Mouse (Mus musculus) neural tube, embryonic 11.5 days (tissue): ENCODE results near the gene Syn3. TPM values are rescaled to one million over a fixed set of nuclear protein-coding genes. Genes with fewer than 3 reads are reported as not detected.

Experiments used
- ATAC-seq: fragments of 200-750 bp; cut with Nextera tagmentation; 2 replicates; pipeline ENCODE4 v1.8.0; 2017; ENCODE audit warnings: moderate number of reproducible peaks, mild to moderate bottlenecking, moderate TSS enrichment, moderate library complexity; ENCODE audit not compliant: insufficient read depth, low FRiP score, low TSS enrichment
- DNase-seq: peaks from one replicate; pipeline ENCODE4 v3.0.0-alpha.2; 2015; ENCODE audit warnings: low spot score
- H3K27ac ChIP-seq: fragments of 300-500 bp; sonication (generic); 2 replicates; pipeline ENCODE4 v1.5.1; 2014; ENCODE audit warnings: low read depth, mild to moderate bottlenecking, low read length
- H3K27me3 ChIP-seq: fragments of 300-500 bp; sonication (generic); 2 replicates; pipeline ENCODE4 v1.6.1; 2014; ENCODE audit warnings: mild to moderate bottlenecking, low read length, mixed read lengths; ENCODE audit not compliant: control insufficient read depth, insufficient read depth
- H3K36me3 ChIP-seq: fragments of 300-500 bp; sonication (generic); 2 replicates; pipeline ENCODE4 v1.6.1; 2014; ENCODE audit warnings: mild to moderate bottlenecking, low read length, moderate library complexity, mixed read lengths; ENCODE audit not compliant: control insufficient read depth, insufficient read depth
- H3K4me1 ChIP-seq: fragments of 300-500 bp; sonication (generic); 2 replicates; pipeline ENCODE4 v1.6.1; 2014; ENCODE audit warnings: low read length, mixed read lengths; ENCODE audit not compliant: control insufficient read depth, insufficient read depth
- H3K4me2 ChIP-seq: fragments of 300-500 bp; sonication (generic); 2 replicates; pipeline ENCODE4 v1.6.1; 2014; ENCODE audit warnings: low read depth, mild to moderate bottlenecking, moderate library complexity
- H3K4me3 ChIP-seq: fragments of 300-500 bp; sonication (generic); 2 replicates; pipeline ENCODE4 v1.5.1; 2014; ENCODE audit warnings: low read depth, low read length
- H3K9ac ChIP-seq: fragments of 300-500 bp; sonication (generic); 2 replicates; pipeline ENCODE4 v1.6.1; 2014; ENCODE audit warnings: mild to moderate bottlenecking, low read length
- H3K9me3 ChIP-seq: fragments of 300-500 bp; sonication (generic); 2 replicates; pipeline ENCODE4 v1.6.1; 2016; ENCODE audit warnings: low read length; ENCODE audit not compliant: control insufficient read depth
- WGBS: fragments of 180-500 bp; shearing (Covaris S2); extraction: QIAGEN DNeasy Blood & Tissue Kit; methylation state at CpG from one replicate; pipeline ENCODE4 v1.1.7; 2014; 5-methylcytosine and 5-hydroxymethylcytosine counted together
- polyA plus RNA-seq: library from polyadenylated mRNA; unstranded; fragments of >200 nt; fragmentation: Nextera tagmentation; extraction: Ambion mirVana; gene quantifications from 2 replicates; pipeline ENCODE4 v1.2.1, GENCODE M21; 2014

Syn3 gene
- polyA plus RNA-seq, 1 experiment from 2014 or later = 4.4 TPM

DNA sequence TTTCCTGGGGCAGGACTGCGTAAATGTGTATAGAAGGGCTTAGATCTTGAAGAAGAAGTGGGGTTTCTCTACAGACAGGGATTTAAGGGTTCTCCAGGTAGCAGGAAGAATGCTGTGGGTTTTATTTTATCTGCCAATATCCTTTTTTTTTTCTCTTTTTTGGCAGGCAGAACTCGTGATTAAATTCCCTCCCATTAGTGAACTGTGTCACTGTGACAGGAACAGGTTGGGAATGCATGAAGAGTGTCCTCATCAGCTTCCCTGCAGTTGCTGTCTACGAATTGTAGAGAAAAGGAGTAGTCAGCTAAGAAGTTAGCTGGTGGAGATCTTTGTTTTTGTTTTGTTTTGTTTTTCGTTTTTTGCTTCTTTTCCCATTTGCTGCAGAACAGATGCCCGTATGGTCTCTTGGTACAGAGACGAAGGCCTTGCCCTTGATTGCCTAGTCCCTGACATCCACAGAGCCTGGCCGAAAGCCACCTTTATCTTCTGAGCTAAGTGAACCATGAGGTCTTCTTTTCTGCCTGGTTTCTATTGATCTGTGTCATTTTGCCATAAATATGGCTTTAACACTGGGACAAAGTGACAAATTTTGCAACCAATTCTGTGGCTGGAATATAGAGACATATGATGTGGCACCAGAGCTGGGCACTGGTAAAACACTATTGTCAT is 140.3 kb downstream of the Syn3 start:
- WGBS = 82% methylated on average over 7 of the region's 7 CpGs
- no peaks in the 10 kb centered on the region for H3K4me1 ChIP-seq
- no peak overlapping the region for H3K27ac ChIP-seq
- ATAC-seq (no peak), DNase-seq (no peak)
- no peaks in the 10 kb centered on the region for H3K27me3 ChIP-seq
- no peak overlapping the region for H3K4me3 ChIP-seq
- H3K4me2 ChIP-seq = no peak overlapping the region
- H3K9ac ChIP-seq = no peak overlapping the region
- no peaks in the 10 kb centered on the region for H3K36me3 ChIP-seq
- H3K9me3 ChIP-seq = no peaks in the 10 kb centered on the region

GRCm38 (mm10) chr10:86356819-86357563 is 141.7 kb downstream of the Syn3 start:
- Histone ChIP-seq H3K27me3 (no peaks in the 10 kb centered on the region), H3K27ac (no peak overlapping the region), H3K4me3 (no peak overlapping the region), H3K4me1 (no peaks in the 10 kb centered on the region), H3K9ac (no peak overlapping the region), H3K9me3 (no peaks in the 10 kb centered on the region), H3K36me3 (no peaks in the 10 kb centered on the region), H3K4me2 (no peak overlapping the region)
- ATAC-seq = no peak
- no peak for DNase-seq
- 65% methylated on average over 5 of the region's 5 CpGs for WGBS

DNA sequence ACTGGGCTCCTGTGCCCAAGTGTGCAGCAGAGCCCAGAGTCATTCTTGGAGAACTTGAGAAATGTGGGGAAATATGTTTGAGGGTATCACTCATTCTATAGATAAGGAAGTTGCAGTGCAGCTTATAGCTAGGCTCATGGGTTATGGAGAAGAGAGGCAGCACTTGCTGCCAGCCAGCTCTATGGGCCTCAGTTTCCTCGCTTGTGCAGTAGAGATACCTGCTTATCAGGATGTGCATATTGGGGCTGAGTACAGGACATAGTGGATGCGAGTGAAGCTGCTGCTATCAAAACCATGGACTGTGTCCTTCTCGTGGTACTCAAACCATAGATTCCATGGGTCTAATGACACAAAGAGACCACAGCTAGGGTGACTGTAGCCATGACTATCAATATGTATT is 146.2 kb downstream of the Syn3 start:
- H3K9me3 ChIP-seq = no peaks in the 10 kb centered on the region
- DNase-seq (no peak), ATAC-seq (no peak)
- no peaks in the 10 kb centered on the region for H3K27me3 ChIP-seq
- WGBS = 92% methylated on average over 3 of the region's 3 CpGs
- H3K4me2 ChIP-seq = no peak overlapping the region
- H3K9ac ChIP-seq = no peak overlapping the region
- H3K4me1 ChIP-seq = no peaks in the 10 kb centered on the region
- no peak overlapping the region for H3K27ac ChIP-seq
- no peaks in the 10 kb centered on the region for H3K36me3 ChIP-seq
- H3K4me3 ChIP-seq = no peak overlapping the region

DNA sequence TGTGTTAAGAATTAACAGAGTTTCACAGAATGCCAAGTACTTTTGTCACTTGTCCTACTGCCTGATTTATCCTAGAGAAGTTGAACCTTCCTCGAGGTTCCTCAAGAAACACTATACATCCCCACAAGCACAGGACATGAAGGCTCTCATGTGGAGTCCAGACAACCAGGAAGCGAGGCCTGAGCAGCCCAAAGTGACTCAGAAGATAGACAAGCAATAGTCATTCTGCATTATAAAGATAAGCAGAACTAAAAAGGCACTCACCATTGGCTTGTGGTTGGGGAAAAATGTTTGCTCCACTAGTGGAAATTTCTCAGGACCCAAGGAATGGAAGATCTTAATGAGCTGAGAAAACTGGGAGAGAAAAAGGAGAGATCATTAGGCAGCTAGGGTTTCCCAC is 147.4 kb downstream of the Syn3 start:
- Histone ChIP-seq H3K27me3 (no peaks in the 10 kb centered on the region), H3K4me3 (no peak overlapping the region), H3K4me2 (no peak overlapping the region), H3K27ac (no peak overlapping the region), H3K9me3 (no peaks in the 10 kb centered on the region), H3K36me3 (no peaks in the 10 kb centered on the region), H3K9ac (no peak overlapping the region), H3K4me1 (no peaks in the 10 kb centered on the region)
- DNase-seq = no peak
- ATAC-seq = no peak
- WGBS = 79% methylated on average over 2 of the region's 2 CpGs

DNA sequence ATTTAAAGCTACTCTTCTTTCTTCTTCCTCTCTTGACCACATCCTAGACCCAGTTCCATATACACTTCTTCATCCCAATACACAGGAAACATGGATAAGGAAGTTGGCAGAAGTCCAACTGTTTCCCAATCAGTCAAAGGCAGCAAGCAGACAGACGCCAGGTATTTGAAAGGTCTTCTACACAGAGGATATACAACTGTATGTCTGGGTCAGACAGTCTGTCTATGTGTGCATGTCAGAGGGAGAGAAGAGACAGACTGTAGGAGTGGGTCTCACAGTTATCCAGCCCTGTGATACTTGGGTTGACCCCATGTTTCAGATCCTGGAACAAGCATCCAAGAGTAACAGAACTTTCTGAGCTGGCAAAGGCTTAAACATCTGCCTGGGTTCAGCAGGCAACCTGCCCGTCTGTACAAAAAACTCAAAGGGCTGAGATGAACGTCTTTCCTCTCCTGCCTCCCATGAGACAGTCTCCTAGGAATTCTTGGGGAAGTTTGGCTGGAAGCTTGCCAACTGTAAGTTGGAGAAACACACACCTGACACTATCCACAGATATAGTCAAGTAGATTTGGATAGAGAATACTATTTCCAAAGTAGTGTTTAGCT is 152.4 kb downstream of the Syn3 start:
- no peak overlapping the region for H3K4me2 ChIP-seq
- no peak for DNase-seq
- H3K36me3 ChIP-seq = no peaks in the 10 kb centered on the region

DNA sequence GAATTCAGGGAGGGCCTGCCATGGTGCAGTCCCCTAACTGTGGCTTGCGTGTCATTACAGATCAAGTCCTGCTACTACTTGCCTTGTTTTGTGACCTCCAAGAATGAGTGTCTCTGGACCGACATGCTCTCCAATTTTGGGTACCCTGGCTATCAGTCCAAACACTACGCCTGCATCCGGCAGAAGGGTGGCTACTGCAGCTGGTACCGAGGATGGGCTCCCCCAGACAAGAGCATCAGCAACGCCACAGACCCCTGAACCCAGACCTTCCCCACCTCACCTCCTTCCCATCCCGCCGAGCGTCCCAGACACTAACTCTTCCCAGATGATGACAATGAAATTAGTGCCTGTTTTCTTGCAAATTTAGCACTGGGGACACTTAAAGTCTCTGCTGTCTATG is 153.1 kb downstream of the Syn3 start:
- ATAC-seq = no peak
- 93% methylated on average over 9 of the region's 9 CpGs for WGBS
- no peaks in the 10 kb centered on the region for H3K27me3 ChIP-seq

More for the DNA sequence above, 152.4 kb downstream of the Syn3 start:
- no peak overlapping the region for H3K9ac ChIP-seq
- 82% methylated on average over 3 of the region's 3 CpGs for WGBS
- no peaks in the 10 kb centered on the region for H3K4me1 ChIP-seq
- no peaks in the 10 kb centered on the region for H3K9me3 ChIP-seq
- no peak for ATAC-seq
- no peaks in the 10 kb centered on the region for H3K27me3 ChIP-seq
- no peak overlapping the region for H3K4me3 ChIP-seq
- no peak overlapping the region for H3K27ac ChIP-seq

GRCm38 (mm10) chr10:86344654-86345053 is 154.0 kb downstream of the Syn3 start:
- Histone ChIP-seq H3K9me3 (no peaks in the 10 kb centered on the region), H3K27ac (no peak overlapping the region), H3K4me1 (no peaks in the 10 kb centered on the region), H3K27me3 (no peaks in the 10 kb centered on the region), H3K4me2 (no peak overlapping the region), H3K9ac (no peak overlapping the region), H3K36me3 (no peaks in the 10 kb centered on the region), H3K4me3 (no peak overlapping the region)
- ATAC-seq = no peak
- no peak for DNase-seq
- 90% methylated on average over 6 of the region's 6 CpGs for WGBS

More for the DNA sequence above, 153.1 kb downstream of the Syn3 start:
- H3K4me1 ChIP-seq = no peaks in the 10 kb centered on the region
- H3K9ac ChIP-seq = no peak overlapping the region
- no peak for DNase-seq
- H3K36me3 ChIP-seq = no peaks in the 10 kb centered on the region
- no peak overlapping the region for H3K4me3 ChIP-seq
- no peaks in the 10 kb centered on the region for H3K9me3 ChIP-seq
- no peak overlapping the region for H3K4me2 ChIP-seq
- no peak overlapping the region for H3K27ac ChIP-seq

DNA sequence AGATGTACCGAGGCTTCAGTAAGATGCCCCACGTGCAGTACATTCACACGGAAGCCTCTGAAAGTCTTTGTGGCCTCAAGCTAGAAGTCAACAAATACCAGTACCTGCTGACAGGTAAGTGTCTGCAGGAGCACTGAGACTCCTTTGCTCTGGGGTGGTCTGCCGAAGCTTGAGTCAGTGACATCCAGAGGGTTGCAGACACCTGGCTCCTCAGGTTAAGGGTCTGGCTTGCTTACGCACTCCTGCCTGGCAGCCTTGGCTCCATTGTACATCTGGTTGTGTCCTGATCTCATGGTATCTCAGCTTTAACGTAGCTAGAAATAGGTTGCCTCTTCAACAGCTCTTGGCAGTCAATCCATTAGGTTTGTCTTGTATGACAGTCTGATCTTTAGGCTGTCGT is 154.8 kb downstream of the Syn3 start:
- WGBS = 85% methylated on average over 7 of the region's 7 CpGs
- H3K27me3 ChIP-seq = no peaks in the 10 kb centered on the region
- no peak overlapping the region for H3K9ac ChIP-seq
- DNase-seq (no peak), ATAC-seq (no peak)
- H3K4me3 ChIP-seq = no peak overlapping the region
- no peaks in the 10 kb centered on the region for H3K36me3 ChIP-seq
- H3K9me3 ChIP-seq = no peaks in the 10 kb centered on the region
- H3K27ac ChIP-seq = no peak overlapping the region
- no peak overlapping the region for H3K4me2 ChIP-seq
- no peaks in the 10 kb centered on the region for H3K4me1 ChIP-seq

DNA sequence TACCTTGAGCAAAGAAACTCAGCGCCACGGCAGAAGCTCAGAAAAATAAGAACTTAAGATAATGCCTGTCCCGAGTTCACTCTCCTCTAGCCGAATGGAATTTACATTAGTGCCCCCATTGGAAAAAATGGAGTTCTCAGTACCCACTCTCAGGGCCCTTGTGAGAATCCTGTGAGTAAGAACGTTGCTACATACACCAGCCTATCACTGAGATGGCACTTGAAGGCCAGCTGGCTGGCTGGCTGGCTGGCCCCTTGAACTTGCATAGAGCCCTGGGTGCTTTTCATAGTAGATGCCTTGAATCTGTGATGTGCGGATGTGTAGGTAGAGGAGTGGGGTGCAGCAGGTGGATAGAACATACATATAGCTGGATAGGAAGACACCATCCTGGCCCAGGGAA is 155.3 kb downstream of the Syn3 start:
- Histone ChIP-seq H3K36me3 (no peaks in the 10 kb centered on the region), H3K27me3 (no peaks in the 10 kb centered on the region), H3K9me3 (no peaks in the 10 kb centered on the region), H3K4me1 (no peaks in the 10 kb centered on the region), H3K4me3 (no peak overlapping the region), H3K9ac (no peak overlapping the region), H3K4me2 (no peak overlapping the region), H3K27ac (no peak overlapping the region)
- ATAC-seq (no peak), DNase-seq (no peak)
- WGBS = 89% methylated on average over 6 of the region's 6 CpGs
